Mouse (Mus musculus): ENCODE data around the gene Syt3.

GRCm38 (mm10) chr7:44337121-44337849 is 46.6 kb upstream of the Syt3 start:
- TF ChIP-seq POLR2A (IDR thresholded peaks at IDR 0.05; ENCODE audit: borderline replicate concordance, extremely low read depth, insufficient read depth, insufficient read length, poor library complexity, severe bottlenecking) (no peak), CTCF (IDR thresholded peaks at IDR 0.05; ENCODE audit: borderline replicate concordance, extremely low read depth, insufficient read depth, insufficient read length) (no peak)
